Mouse (Mus musculus) midbrain, embryonic 12.5 days (tissue): ENCODE data around the gene Ext2. TPM values are rescaled to one million over a fixed set of nuclear protein-coding genes. Genes with fewer than 3 reads are reported as not detected.

Source experiments
- ATAC-seq: fragments of 200-750 bp; cut with Nextera tagmentation; 2 replicates; pipeline ENCODE4 v1.8.0; 2017; ENCODE audit warnings: low read depth, moderate TSS enrichment, moderate library complexity; ENCODE audit not compliant: low FRiP score
- H3K27ac ChIP-seq: fragments of 300-500 bp; sonication (generic); replicated peaks from 2 replicates; pipeline ENCODE4 v1.5.1; 2016; ENCODE audit warnings: mild to moderate bottlenecking
- H3K27me3 ChIP-seq: fragments of 300-500 bp; sonication (generic); 2 replicates; pipeline ENCODE4 v1.6.1; 2016; ENCODE audit warnings: mild to moderate bottlenecking
- H3K36me3 ChIP-seq: fragments of 300-500 bp; sonication (generic); 2 replicates; pipeline ENCODE4 v1.6.1; 2016
- H3K4me1 ChIP-seq: fragments of 300-500 bp; sonication (generic); 2 replicates; pipeline ENCODE4 v1.6.1; 2016
- H3K4me2 ChIP-seq: fragments of 300-500 bp; sonication (generic); replicated peaks from 2 replicates; pipeline ENCODE4 v1.6.1; 2016; ENCODE audit warnings: mild to moderate bottlenecking, moderate library complexity
- H3K4me3 ChIP-seq: fragments of 300-500 bp; sonication (generic); 2 replicates; pipeline ENCODE4 v1.5.1; 2016; ENCODE audit warnings: mild to moderate bottlenecking
- H3K9ac ChIP-seq: fragments of 300-500 bp; sonication (generic); replicated peaks from 2 replicates; pipeline ENCODE4 v1.6.1; 2016; ENCODE audit warnings: mild to moderate bottlenecking, moderate library complexity
- H3K9me3 ChIP-seq: fragments of 300-500 bp; sonication (generic); 2 replicates; pipeline ENCODE4 v1.6.1; 2016; ENCODE audit warnings: mild to moderate bottlenecking
- WGBS: fragments of 180-500 bp; shearing (Covaris S2); methylation state at CpG from one replicate; pipeline ENCODE4 v1.1.7; 2016; 5-methylcytosine and 5-hydroxymethylcytosine counted together
- polyA plus RNA-seq: library from polyadenylated mRNA; unstranded; fragments of >200 nt; fragmentation: Nextera tagmentation; extraction: Ambion mirVana; gene quantifications from 2 replicates; pipeline ENCODE4 v1.2.1, GENCODE M21; 2016

Gene Ext2
- polyA plus RNA-seq, 1 experiment from 2014 or later = 75.3 TPM

DNA sequence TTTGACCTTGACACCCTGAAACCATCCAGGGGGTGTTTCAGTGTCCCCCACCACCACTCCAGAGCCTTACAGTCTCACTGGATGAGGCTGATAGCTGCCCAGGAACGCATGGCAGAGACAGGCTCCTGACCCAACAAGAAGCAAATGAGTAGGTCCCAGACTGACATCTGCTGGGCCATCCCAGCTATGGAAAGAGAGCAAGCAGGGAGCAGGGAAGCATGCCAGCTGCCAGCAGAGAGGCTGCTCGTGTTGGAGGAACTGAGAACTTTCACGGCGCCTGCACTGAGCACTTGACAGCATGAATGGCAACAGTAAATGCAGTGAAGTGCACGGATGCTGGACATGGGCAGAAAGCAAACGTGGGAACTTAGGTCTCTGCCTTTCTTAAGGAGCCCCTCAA is 17.7 kb upstream of the Ext2 start:
- ATAC-seq = no peak
- 83% methylated on average over 6 of the region's 6 CpGs for WGBS
- peaks cover 85% of the 10 kb centered on the region for H3K36me3 ChIP-seq

DNA sequence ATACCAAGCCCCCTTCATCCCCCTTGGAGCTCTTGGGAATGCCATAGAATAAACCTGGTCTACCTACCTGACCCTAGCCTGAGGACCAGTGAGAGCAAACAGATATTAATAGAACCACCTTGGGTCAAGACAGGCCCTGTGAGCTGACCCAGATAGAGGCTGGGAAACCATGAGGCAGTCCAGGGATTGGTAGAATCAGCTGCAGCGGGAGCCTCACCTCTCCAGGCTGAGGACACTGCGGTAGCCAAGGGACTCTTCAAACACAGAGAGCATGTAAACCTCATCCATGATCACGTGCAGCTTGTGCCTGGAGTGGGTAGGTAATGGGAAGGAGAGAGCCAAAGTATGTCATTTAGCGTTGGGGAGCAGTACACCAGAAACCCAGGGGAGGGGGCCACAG is 16.6 kb upstream of the Ext2 start:
- 91% methylated on average over 4 of the region's 4 CpGs for WGBS
- H3K4me1 ChIP-seq = no peaks in the 10 kb centered on the region
- H3K36me3 ChIP-seq = peaks cover 86% of the 10 kb centered on the region

More for the DNA sequence above, 17.7 kb upstream of the Ext2 start:
- Histone ChIP-seq H3K27me3 (no peaks in the 10 kb centered on the region), H3K4me3 (no peak overlapping the region), H3K9me3 (no peaks in the 10 kb centered on the region), H3K4me1 (no peaks in the 10 kb centered on the region), H3K4me2 (no peak overlapping the region), H3K9ac (no peak overlapping the region), H3K27ac (no peak overlapping the region)

DNA sequence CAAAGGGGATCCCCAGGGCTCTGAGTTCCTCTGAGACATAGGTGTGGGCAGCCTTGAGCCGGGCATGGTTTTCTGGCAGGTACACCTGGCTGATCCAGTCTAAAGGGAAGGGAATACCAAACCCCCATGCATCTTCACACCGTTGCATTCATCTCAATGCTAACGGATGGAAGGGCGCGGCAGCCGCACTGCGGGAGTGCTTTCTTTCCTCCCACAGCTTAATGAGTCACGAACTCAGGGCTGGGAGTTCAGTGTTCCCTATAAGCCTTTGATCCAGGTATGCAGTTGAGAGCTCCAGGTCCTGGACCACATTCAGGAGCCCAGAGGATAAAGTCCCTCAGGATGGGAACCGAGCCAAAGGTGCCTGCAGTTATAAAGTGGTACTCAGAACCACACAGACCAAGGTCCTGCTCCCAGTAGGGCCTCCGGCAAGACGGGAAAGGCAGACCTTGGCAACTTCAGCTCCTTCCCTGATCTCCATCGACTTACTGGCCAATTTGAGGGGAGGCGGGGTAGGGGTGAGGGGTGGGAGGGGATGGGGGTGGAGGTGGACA is 13.9 kb upstream of the Ext2 start:
- 76% methylated on average over 13 of the region's 13 CpGs for WGBS
- ATAC-seq = no peak
- Histone ChIP-seq H3K4me1 (no peaks in the 10 kb centered on the region), H3K36me3 (peaks cover 61% of the 10 kb centered on the region), H3K4me2 (no peak overlapping the region), H3K27me3 (no peaks in the 10 kb centered on the region), H3K27ac (no peak overlapping the region), H3K4me3 (no peak overlapping the region), H3K9me3 (no peaks in the 10 kb centered on the region), H3K9ac (no peak overlapping the region)

More for the DNA sequence above, 16.6 kb upstream of the Ext2 start:
- no peaks in the 10 kb centered on the region for H3K9me3 ChIP-seq
- H3K9ac ChIP-seq = no peak overlapping the region
- no peak overlapping the region for H3K4me3 ChIP-seq
- no peaks in the 10 kb centered on the region for H3K27me3 ChIP-seq
- no peak overlapping the region for H3K27ac ChIP-seq
- no peak overlapping the region for H3K4me2 ChIP-seq
- no peak for ATAC-seq

DNA sequence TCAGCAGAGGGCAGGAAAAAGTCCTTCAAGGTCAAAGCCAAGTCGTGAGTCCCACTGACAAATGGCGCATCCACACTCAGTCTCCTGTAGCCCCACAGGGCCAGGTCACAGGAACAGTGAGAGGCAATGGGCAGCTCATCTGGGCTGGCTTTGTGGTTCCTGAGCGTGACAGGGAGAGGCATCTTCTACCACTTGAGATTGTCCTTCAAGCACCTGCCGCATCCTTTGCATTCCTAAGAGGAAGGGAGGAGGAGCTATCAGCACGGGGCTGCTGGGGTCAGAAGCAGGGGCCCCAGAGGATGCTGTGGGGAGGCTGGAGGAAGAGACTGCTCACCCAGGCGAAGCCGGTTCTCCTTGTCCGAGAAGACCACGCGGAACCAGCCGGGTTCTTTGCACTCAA is 13.2 kb upstream of the Ext2 start:
- Histone ChIP-seq H3K36me3 (peaks cover 54% of the 10 kb centered on the region), H3K27ac (no peak overlapping the region), H3K4me3 (no peak overlapping the region), H3K9me3 (no peaks in the 10 kb centered on the region), H3K4me1 (no peaks in the 10 kb centered on the region), H3K27me3 (no peaks in the 10 kb centered on the region), H3K4me2 (no peak overlapping the region), H3K9ac (no peak overlapping the region)
- ATAC-seq = no peak
- 81% methylated on average over 11 of the region's 11 CpGs for WGBS

DNA sequence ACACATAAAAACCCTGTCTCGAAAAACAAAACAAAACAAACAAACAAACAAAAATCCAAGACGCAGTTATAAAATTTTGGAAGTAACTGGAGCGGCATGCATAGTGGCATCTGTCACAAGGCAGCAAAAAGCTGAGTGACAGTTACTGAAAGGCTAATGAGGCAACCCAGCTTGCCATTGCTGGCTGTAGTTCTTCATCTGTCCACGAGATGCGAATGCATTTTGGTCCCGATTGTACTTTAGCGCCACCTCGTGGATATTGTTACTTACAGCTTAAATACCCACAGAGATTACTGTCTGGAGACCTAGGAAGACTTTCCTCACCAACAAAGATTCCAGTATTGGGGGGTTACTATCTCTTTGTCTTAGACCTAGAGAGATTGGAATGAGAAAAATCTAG is 1.2 kb upstream of the Ext2 start:
- Histone ChIP-seq H3K36me3 (peaks cover 9% of the 10 kb centered on the region), H3K27ac (no peak overlapping the region), H3K4me3 (no peak overlapping the region), H3K4me1 (peaks cover 9% of the 10 kb centered on the region), H3K9ac (no peak overlapping the region), H3K27me3 (no peaks in the 10 kb centered on the region), H3K9me3 (no peaks in the 10 kb centered on the region), H3K4me2 (no peak overlapping the region)
- WGBS = 17% methylated on average over 8 of the region's 8 CpGs
- peak; percentile 17; the same call in 1 of the 2 replicates for ATAC-seq

DNA sequence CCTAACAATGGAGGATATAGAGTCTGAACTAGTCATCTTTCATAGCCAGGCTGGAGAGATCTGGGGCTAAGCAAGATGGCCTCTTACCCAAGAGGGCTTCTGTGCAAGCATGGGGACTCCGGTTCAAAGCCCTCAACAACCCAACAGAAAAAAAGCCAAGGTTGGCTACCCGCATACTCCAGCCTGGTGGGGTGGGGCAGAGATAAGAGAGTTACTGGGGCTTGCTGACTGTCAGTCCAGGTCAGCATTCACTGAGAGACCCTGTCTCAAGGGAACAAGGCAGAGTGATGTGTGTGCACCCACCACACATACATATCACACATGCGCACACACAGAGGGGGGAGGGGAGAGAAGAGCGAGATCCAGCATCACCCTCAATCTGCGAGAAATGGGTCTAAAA is 4.6 kb downstream of the Ext2 start:
- Histone ChIP-seq H3K9ac (no peak overlapping the region), H3K9me3 (no peaks in the 10 kb centered on the region), H3K4me2 (no peak overlapping the region), H3K36me3 (peaks cover 15% of the 10 kb centered on the region), H3K27me3 (no peaks in the 10 kb centered on the region), H3K27ac (no peak overlapping the region), H3K4me1 (peaks cover 9% of the 10 kb centered on the region), H3K4me3 (no peak overlapping the region)
- no peak for ATAC-seq
- 95% methylated on average over 5 of the region's 5 CpGs for WGBS

DNA sequence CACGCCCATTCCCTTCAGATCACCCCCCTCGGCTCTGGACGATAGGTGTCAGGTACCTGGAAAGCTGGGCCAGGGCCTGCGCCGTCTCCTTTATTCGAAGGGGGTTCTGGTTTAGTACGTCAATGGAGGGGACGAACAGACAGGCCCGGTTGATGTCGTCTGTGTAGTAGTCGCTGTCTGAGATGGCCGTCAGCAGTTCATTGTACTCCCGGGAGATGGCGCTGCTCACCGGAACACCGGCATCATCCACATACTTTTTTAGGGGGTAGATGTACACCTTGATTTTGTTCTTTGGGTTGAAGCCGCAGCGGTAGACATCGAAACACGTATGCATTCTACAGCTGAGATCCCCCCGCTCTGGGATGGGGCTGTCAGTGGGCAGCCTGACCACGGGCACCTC is 9.0 kb downstream of the Ext2 start:
- H3K27me3 ChIP-seq = no peaks in the 10 kb centered on the region
- H3K4me2 ChIP-seq = no peak overlapping the region
- H3K36me3 ChIP-seq = peaks cover 34% of the 10 kb centered on the region
- no peaks in the 10 kb centered on the region for H3K9me3 ChIP-seq
- H3K4me3 ChIP-seq = no peak overlapping the region
- H3K4me1 ChIP-seq = no peaks in the 10 kb centered on the region
- no peak overlapping the region for H3K9ac ChIP-seq
- no peak for ATAC-seq
- H3K27ac ChIP-seq = no peak overlapping the region
- 93% methylated on average over 22 of the region's 22 CpGs for WGBS

DNA sequence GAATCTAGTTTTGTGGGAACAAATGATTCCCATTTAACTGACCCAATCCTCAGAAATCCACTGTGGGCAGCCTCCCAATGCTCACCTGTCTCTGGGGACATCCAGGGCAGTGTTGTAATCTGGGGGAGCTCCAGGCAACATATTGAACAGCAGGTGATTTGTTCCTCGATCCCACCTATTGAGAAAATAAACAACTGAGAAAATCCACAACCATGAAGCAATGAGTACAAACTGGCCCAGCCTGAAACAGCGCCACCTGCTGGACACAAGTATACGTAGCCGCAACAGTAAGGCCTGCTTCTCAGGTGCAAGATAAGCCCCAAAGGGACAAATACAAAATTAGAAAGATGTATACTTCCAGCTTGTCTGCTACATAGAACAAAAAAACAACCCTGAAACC is 10.6 kb downstream of the Ext2 start:
- H3K27ac ChIP-seq = no peak overlapping the region
- H3K9ac ChIP-seq = no peak overlapping the region
- 29% methylated on average over 4 of the region's 4 CpGs for WGBS
- ATAC-seq = no peak
- no peak overlapping the region for H3K4me3 ChIP-seq
- no peaks in the 10 kb centered on the region for H3K9me3 ChIP-seq
- no peak overlapping the region for H3K4me2 ChIP-seq
- peaks cover 36% of the 10 kb centered on the region for H3K36me3 ChIP-seq
- no peaks in the 10 kb centered on the region for H3K27me3 ChIP-seq
- H3K4me1 ChIP-seq = no peaks in the 10 kb centered on the region

DNA sequence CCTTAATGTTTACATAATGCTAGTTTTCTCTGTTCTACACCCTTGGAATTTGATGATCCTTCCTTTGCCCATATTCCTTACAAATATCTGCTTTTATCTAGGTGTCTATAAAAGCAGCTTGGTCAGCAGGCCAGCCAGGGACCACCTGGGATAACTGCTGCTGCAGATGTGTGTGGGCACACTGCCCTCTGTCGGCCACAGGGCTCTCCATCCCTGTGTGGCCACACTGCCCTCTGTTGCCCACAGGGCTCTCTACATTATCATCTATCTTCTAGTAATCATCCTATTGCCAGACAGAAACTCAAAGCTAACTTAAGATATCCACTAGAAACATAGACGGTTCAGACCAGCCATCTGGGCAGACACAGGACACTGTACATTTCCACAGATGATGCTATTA is 12.4 kb downstream of the Ext2 start:
- no peaks in the 10 kb centered on the region for H3K4me1 ChIP-seq
- H3K9ac ChIP-seq = no peak overlapping the region
- no peak overlapping the region for H3K4me3 ChIP-seq
- H3K9me3 ChIP-seq = no peaks in the 10 kb centered on the region
- H3K4me2 ChIP-seq = no peak overlapping the region
- peaks cover 55% of the 10 kb centered on the region for H3K36me3 ChIP-seq
- 9% methylated on average over 2 of the region's 2 CpGs for WGBS
- no peak for ATAC-seq
- no peaks in the 10 kb centered on the region for H3K27me3 ChIP-seq
- H3K27ac ChIP-seq = no peak overlapping the region

DNA sequence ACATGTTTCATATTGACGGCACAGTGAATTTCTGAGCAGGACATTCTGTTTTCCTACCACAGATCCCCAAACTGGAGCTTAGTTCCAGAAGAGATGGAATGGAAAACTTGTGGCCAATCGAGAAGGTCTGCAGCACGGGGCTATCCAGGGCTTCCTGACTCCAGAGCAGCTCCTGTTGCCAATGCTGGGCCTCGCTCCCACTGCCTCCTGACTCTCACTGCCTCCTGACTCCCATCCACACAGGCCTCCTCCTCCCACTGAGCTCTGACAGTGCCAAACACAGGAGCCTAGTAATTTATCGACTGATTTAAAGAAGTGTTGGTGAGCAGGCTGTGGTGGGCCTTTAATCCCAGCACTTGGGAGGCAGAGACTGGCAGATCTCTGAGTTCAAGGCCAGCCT is 14.3 kb downstream of the Ext2 start:
- peaks cover 55% of the 10 kb centered on the region for H3K36me3 ChIP-seq

DNA sequence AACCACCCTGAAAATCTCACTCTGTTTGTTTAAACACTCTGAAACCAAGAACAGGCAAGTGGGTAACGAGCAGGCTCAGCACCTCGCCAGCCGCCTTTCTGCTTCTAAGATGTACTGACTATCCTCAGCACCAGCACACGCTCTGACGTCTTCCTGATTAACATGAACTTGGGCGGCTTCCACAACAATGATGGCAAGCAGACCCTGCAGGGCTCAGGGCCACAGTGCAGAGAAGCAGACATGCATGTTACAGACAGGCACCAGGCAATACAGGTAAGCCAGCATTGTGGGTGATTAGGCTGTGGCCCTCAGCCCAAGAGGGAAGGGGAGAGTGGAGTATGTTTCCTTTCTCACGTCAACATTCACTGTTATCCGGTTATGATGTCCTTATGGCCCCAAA is 14.9 kb downstream of the Ext2 start:
- no peak for ATAC-seq
- H3K4me2 ChIP-seq = no peak overlapping the region
- H3K36me3 ChIP-seq = peaks cover 55% of the 10 kb centered on the region
- WGBS = 90% methylated on average over 8 of the region's 8 CpGs
- no peaks in the 10 kb centered on the region for H3K4me1 ChIP-seq
- no peaks in the 10 kb centered on the region for H3K27me3 ChIP-seq
- no peak overlapping the region for H3K27ac ChIP-seq
- H3K9me3 ChIP-seq = no peaks in the 10 kb centered on the region
- H3K4me3 ChIP-seq = no peak overlapping the region
- H3K9ac ChIP-seq = no peak overlapping the region

More for the DNA sequence above, 14.3 kb downstream of the Ext2 start:
- 85% methylated on average over 5 of the region's 5 CpGs for WGBS
- Histone ChIP-seq H3K27ac (no peak overlapping the region), H3K9ac (no peak overlapping the region), H3K4me1 (no peaks in the 10 kb centered on the region), H3K4me2 (no peak overlapping the region), H3K9me3 (no peaks in the 10 kb centered on the region), H3K27me3 (no peaks in the 10 kb centered on the region), H3K4me3 (no peak overlapping the region)
- ATAC-seq = no peak

DNA sequence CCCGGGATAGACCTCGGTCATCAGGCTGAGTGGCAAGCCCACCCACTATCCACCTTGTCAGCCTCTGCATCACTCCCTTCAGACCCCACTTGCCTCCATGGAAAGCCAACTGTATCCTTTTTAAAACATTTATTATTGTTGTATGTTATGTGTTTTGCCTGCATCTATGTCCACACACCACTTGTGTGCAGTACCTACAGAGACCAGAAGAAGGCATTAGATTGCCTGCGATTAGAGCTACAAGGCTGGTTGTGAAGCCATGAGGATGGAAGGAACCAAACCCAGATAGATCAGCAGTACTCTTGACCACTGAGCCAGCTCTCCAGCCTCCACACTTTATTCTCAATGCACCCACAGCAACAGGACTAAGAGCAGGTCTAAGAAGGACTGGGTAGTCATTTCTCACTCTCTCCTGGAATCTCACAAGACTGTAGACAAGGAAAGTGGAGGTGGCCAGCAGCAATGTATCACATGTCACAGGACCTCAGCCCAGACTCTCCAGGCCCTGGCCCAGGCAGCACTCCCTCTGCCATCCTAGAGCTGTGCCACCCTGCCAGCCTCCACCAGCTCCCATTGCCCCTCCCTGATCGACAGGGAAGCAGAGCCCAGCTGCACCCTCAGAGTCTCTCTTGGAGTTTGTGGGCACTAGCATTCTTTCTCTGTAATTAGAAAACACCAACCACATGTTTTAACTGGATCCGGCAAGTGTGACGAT is 15.7 kb downstream of the Ext2 start:
- H3K9me3 ChIP-seq = no peaks in the 10 kb centered on the region
- H3K27ac ChIP-seq = no peak overlapping the region
- H3K4me3 ChIP-seq = no peak overlapping the region
- ATAC-seq = no peak
- H3K27me3 ChIP-seq = no peaks in the 10 kb centered on the region
- H3K9ac ChIP-seq = no peak overlapping the region
- WGBS = 92% methylated on average over 6 of the region's 6 CpGs
- H3K36me3 ChIP-seq = peaks cover 59% of the 10 kb centered on the region
- no peak overlapping the region for H3K4me2 ChIP-seq
- H3K4me1 ChIP-seq = no peaks in the 10 kb centered on the region

DNA sequence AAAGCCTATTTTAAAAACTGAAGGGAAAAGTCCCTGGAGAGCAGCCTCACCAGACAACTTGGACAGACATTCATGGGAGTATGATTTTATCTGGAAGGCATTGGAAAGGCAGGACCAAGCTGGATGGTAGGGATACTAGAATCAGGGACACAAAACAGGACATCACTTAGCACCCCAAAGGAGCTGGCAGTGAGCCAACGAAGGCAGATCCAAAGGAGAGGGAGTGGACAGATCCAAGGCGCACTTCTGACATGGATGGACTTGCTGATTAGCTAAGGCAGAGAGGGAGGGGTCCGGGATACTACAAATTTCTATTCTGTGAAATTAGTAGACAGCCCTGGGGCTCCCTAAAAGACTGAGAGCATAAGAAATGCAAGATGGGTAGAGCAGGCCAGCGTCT is 16.8 kb downstream of the Ext2 start:
- 93% methylated on average over 4 of the region's 4 CpGs for WGBS
- Histone ChIP-seq H3K9me3 (no peaks in the 10 kb centered on the region), H3K4me3 (no peak overlapping the region), H3K36me3 (peaks cover 50% of the 10 kb centered on the region), H3K4me1 (no peaks in the 10 kb centered on the region), H3K27ac (no peak overlapping the region), H3K27me3 (no peaks in the 10 kb centered on the region), H3K9ac (no peak overlapping the region), H3K4me2 (no peak overlapping the region)
- no peak for ATAC-seq
